Mouse (Mus musculus) liver, embryonic 14.5 days (tissue): ENCODE measurements around the gene Men1. TPM values are rescaled to one million over a fixed set of nuclear protein-coding genes. Genes with fewer than 3 reads are reported as not detected.

ENCODE experiments used
- ATAC-seq: fragments of 200-750 bp; cut with Nextera tagmentation; 2 replicates; pipeline ENCODE4 v1.8.0; 2017; ENCODE audit warnings: moderate number of reproducible peaks, mild to moderate bottlenecking, moderate library complexity; ENCODE audit not compliant: insufficient read depth
- DNase-seq, 3 experiments: peaks; one replicate each; pipeline ENCODE4 v3.0.0-alpha.2; 2012 to 2013; ENCODE audit warnings: low read depth in 3 of 3, low spot score in 3 of 3
- H3K27ac ChIP-seq: fragments of 300-500 bp; sonication (generic); 2 replicates; pipeline ENCODE4 v1.5.1; 2014; ENCODE audit warnings: moderate library complexity, mild to moderate bottlenecking, control low read depth, inconsistent platforms
- H3K27me3 ChIP-seq: fragments of 300-500 bp; sonication (generic); 2 replicates; pipeline ENCODE4 v1.6.1; 2014; ENCODE audit warnings: mild to moderate bottlenecking, low read length, moderate library complexity; ENCODE audit not compliant: control insufficient read depth, insufficient read depth
- H3K36me3 ChIP-seq: fragments of 300-500 bp; sonication (generic); replicated peaks from 2 replicates; pipeline ENCODE4 v1.6.1; 2014; ENCODE audit warnings: low read depth; ENCODE audit not compliant: control insufficient read depth, insufficient read depth
- H3K4me1 ChIP-seq, 2 experiments: fragments of 200-500 bp in 1 of 2; fragments of 300-500 bp in 1 of 2; sonication (generic) in 1 of 2; replicated peaks; 2 replicates each; pipeline ENCODE4 v1.6.1; 2012 to 2014; ENCODE audit warnings: antibody characterized with exemption in 1 of 2, inconsistent platforms in 1 of 2, low read length in 1 of 2; ENCODE audit not compliant: control insufficient read depth in 2 of 2, insufficient read depth in 2 of 2
- H3K4me2 ChIP-seq: fragments of 300-500 bp; sonication (generic); 2 replicates; pipeline ENCODE4 v1.6.1; 2014; ENCODE audit warnings: low read depth, mild to moderate bottlenecking, control low read depth, moderate library complexity
- H3K4me3 ChIP-seq, 2 experiments: fragments of 200-500 bp in 1 of 2; fragments of 300-500 bp in 1 of 2; sonication (generic) in 1 of 2; 2 replicates each; pipeline ENCODE4 v1.5.1; 2012 to 2014; ENCODE audit warnings: low read depth in 2 of 2, low read length in 2 of 2, mild to moderate bottlenecking in 2 of 2, control low read depth in 1 of 2, inconsistent platforms in 1 of 2, moderate library complexity in 1 of 2; ENCODE audit not compliant: insufficient read depth in 1 of 2
- H3K9ac ChIP-seq: fragments of 300-500 bp; sonication (generic); replicated peaks from 2 replicates; pipeline ENCODE4 v1.6.1; 2014; ENCODE audit warnings: mild to moderate bottlenecking, control low read depth, moderate library complexity
- H3K9me3 ChIP-seq: fragments of 300-500 bp; sonication (generic); 2 replicates; pipeline ENCODE4 v1.6.1; 2016; ENCODE audit warnings: low read length, mixed read lengths; ENCODE audit not compliant: control insufficient read depth
- CTCF ChIP-seq: IDR thresholded peaks from 2 replicates; pipeline ENCODE4 v1.5.1; 2016; ENCODE audit warnings: antibody characterized with exemption, low read depth, control low read depth
- EP300 ChIP-seq: IDR thresholded peaks from 2 replicates; pipeline ENCODE4 v1.6.1; 2016; ENCODE audit warnings: antibody characterized with exemption, low read depth
- WGBS: fragments of 180-500 bp; shearing (Covaris S2); extraction: QIAGEN DNeasy Blood & Tissue Kit; methylation state at CpG from one replicate; pipeline ENCODE4 v1.1.7; 2014; ENCODE audit not compliant: insufficient replicate concordance; 5-methylcytosine and 5-hydroxymethylcytosine counted together
- polyA plus RNA-seq, 2 experiments: library from polyadenylated mRNA; depleted of rRNA in 1 of 2; stranded (reverse) in 1 of 2; unstranded in 1 of 2; fragments of >200 nt; fragmentation: Nextera tagmentation in 1 of 2; extraction: Ambion mirVana in 1 of 2; gene quantifications; 2 replicates each; pipeline versions ENCODE4 v1.2.1 to v1.2.3; 2012 to 2014

The Men1 gene
- polyA plus RNA-seq, 2 experiments = 12.5 to 20.4 TPM

DNA sequence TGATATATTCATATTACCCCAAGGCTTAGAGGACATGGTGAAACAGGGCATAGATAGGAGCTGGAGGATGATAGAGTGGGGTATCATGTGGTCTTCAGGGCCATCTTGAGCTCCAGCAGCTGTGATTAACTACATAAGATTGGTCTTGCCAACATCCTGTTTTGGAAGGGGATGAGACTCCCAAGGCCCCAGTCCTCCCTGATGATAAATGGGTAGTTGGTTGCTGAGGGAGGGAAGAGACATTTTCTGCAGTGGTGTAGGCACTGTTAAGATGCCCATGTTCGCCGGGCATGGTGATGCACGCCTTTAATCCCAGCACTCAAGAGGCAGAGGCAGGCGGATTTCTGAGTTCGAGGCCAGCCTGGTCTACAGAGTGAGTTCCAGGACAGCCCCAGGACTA is 46.5 kb downstream of the Men1 start:
- no peak for ATAC-seq
- Histone ChIP-seq H3K27me3 (no peaks in the 10 kb centered on the region), H3K27ac (no peak overlapping the region), H3K4me3 (no peak overlapping the region), H3K36me3 (peaks cover 26% of the 10 kb centered on the region), H3K4me2 (no peak overlapping the region), H3K9ac (no peak overlapping the region), H3K9me3 (no peaks in the 10 kb centered on the region), H3K4me1 (peaks cover 0 to 4% of the 10 kb centered on the region in 2 experiments; a peak in 2 of 4 replicates)
- no peak for DNase-seq
- no peak for TF ChIP-seq CTCF
- WGBS = 93% methylated on average over 5 of the region's 5 CpGs

DNA sequence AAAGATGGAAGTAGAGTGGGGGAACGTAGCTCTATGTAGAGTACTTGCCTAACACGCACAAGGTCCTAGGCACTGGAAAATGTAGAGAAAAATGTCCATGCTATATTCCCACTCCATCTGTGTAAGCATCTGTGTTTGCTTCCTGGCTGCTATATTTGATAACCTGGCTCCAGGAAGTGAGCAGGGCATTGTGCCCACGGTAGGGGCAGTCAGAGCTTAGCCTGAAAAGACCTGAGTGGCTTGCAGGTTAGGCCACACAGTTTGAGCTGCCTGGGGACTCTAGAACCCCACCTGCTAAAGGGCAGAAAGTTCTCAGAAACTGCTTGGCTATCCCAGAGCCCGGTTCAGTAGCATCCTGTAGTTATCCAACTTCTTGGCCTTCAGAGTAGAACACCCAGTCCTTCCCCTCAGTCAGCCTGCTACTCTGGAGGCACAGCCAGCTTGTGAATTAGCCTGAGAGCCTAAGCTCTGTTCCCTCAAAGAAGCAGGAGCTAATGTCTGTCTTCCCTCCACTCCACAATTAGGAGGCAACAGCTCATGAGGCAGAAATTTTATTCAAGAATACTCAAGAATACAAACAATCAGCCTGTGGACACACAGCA is 47.6 kb downstream of the Men1 start:
- Histone ChIP-seq H3K4me1 (peaks cover 0 to 4% of the 10 kb centered on the region in 2 experiments; a peak in 2 of 4 replicates), H3K9ac (no peak overlapping the region), H3K27me3 (no peaks in the 10 kb centered on the region), H3K4me2 (no peak overlapping the region), H3K4me3 (no peak overlapping the region), H3K9me3 (no peaks in the 10 kb centered on the region), H3K36me3 (peaks cover 14% of the 10 kb centered on the region), H3K27ac (no peak overlapping the region)
- no peak for DNase-seq
- 47% methylated on average over 4 of the region's 4 CpGs for WGBS
- ATAC-seq = no peak
- no peak for TF ChIP-seq EP300
- TF ChIP-seq CTCF = no peak

DNA sequence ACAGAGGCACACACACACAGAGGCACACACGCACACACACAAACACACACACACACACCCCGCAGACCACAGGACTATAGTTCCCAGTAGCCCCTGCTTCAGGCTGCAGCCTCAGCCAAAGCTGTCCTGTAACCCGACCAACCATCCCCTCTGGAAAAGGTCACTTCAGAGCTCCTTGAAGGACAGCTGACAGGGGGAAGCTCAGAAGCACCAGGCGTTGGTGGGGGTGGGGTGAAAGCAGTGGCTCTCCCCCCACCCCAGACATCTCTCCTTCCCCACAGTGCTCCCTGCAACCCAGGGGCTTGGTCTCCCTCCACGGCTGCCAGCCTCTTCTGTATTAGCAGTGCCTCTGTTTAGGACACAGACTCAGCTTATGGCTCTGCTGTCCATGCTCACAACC is 48.7 kb downstream of the Men1 start:
- H3K9me3 ChIP-seq = no peaks in the 10 kb centered on the region
- DNase-seq = no peak
- TF ChIP-seq CTCF = no peak
- TF ChIP-seq EP300 = no peak
- H3K4me2 ChIP-seq = no peak overlapping the region
- H3K27ac ChIP-seq = no peak overlapping the region
- no peak for ATAC-seq
- H3K36me3 ChIP-seq = peaks cover 5% of the 10 kb centered on the region
- no peaks in the 10 kb centered on the region for H3K27me3 ChIP-seq
- 31% methylated on average over 5 of the region's 5 CpGs for WGBS
- no peak overlapping the region for H3K4me3 ChIP-seq
- no peak overlapping the region for H3K9ac ChIP-seq
- peaks cover 0 to 4% of the 10 kb centered on the region in 2 experiments; a peak in 2 of 4 replicates for H3K4me1 ChIP-seq

DNA sequence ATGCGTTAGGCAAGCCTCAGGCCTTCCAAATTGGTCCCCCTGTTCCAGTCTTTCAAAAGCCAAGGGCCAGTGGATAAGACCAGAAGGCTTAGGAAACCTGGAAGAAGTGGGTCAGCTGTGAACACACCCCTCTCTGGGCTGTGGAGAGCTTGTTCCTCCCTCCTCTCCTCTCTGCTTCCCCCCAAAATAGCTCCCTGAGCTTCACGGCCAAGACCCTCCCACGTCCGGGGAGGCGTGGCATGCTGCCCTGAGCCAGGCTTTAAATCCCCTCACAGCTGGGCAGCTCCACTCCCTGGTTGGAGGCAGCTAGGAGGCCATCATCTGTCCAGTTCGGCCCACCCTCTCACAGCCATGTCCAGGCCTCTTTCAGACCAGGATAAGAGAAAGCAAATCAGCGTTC is 49.3 kb downstream of the Men1 start, which contains the start of gene Pygm:
Gene Pygm, plus strand, starts transcription at position 272 of the 400 bp plus-strand sequence.
- ATAC-seq = no peak

DNA sequence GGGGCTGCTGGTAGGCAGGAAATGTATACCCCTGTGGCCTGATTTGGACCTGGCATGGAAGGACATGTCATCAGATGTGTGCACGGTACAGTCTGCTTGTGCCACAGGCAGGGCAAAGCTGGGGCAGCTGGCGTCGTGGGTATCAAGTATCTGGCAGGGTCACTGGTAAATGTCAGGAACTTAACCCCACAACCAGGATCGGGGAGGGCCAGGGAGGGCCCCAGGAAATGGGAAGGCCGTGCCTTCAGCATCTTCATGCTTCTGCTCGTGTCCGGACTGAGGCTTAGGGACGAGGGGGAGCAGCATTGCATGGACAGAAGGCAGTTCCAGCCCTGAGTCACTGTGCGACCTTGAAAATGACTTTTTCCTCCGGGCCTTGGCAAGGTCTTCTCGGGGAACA is 50.2 kb downstream of the Men1 start:
- DNase-seq (no peak), ATAC-seq (no peak)
- H3K27me3 ChIP-seq = no peaks in the 10 kb centered on the region
- no peak overlapping the region for H3K4me3 ChIP-seq
- 65% methylated on average over 11 of the region's 11 CpGs for WGBS
- peaks cover 0 to 5% of the 10 kb centered on the region in 2 experiments; a peak in 2 of 4 replicates for H3K4me1 ChIP-seq
- no peak overlapping the region for H3K27ac ChIP-seq
- H3K36me3 ChIP-seq = no peaks in the 10 kb centered on the region
- H3K4me2 ChIP-seq = no peak overlapping the region
- no peaks in the 10 kb centered on the region for H3K9me3 ChIP-seq
- no peak overlapping the region for H3K9ac ChIP-seq
- TF ChIP-seq EP300 (no peak), CTCF (no peak)

More for the DNA sequence above, 49.3 kb downstream of the Men1 start, which contains the start of gene Pygm:
- H3K4me3 ChIP-seq = no peak within 1 kb of the TSS
- H3K9ac ChIP-seq = no peak within 1 kb of the TSS
- no peak for TF ChIP-seq EP300
- TF ChIP-seq CTCF = no peak
- H3K27ac ChIP-seq = no peak within 1 kb of the TSS
- no peaks in the 10 kb centered on the region for H3K9me3 ChIP-seq
- H3K36me3 ChIP-seq = no peaks in the 10 kb centered on the region; the same call in 1 of the 2 replicates
- H3K4me2 ChIP-seq = no peak within 1 kb of the TSS
- peaks cover 0 to 4% of the 10 kb centered on the region in 2 experiments; a peak in 2 of 4 replicates for H3K4me1 ChIP-seq
- H3K27me3 ChIP-seq = no peaks in the 10 kb centered on the region
- DNase-seq = no peak
- WGBS = 21% methylated on average over 7 of the region's 7 CpGs
